Mouse (Mus musculus) spleen, adult 12 weeks (tissue): ENCODE measurements at regions not wholly inside any gene's neighbourhood (a gene's known extent, or its start where the extent isn't known, plus 50 kb on each side); places are given as distances from the start of the nearest gene placed in this dataset.
"Not testable (repeated sequence)": the region's sequence is repeated elsewhere in the genome, so short reads cannot be mapped to it uniquely, and the experiment has no call there.

ENCODE experiments used
- DNase-seq: peaks from one replicate; pipeline ENCODE4 v3.0.0; 2022; ENCODE audit warnings: low spot score

GRCm38 (mm10) chr17:29430401-29430800 lies 60.2 kb upstream of the Pim1 start:
- no peak for DNase-seq

GRCm38 (mm10) chr17:29430806-29431205 lies 59.7 kb upstream of the Pim1 start:
- no peak for DNase-seq

- DNase-seq: no peak
Measured at GRCm38 (mm10) chr17:29431553-29432297, 58.8 kb upstream of the Pim1 start.

- DNase-seq: no peak
Measured at GRCm38 (mm10) chr17:29432666-29433065, 57.9 kb upstream of the Pim1 start.

- no peak for DNase-seq
Measured at GRCm38 (mm10) chr17:29433370-29433769, 57.2 kb upstream of the Pim1 start.

GRCm38 (mm10) chr17:29434074-29434944 lies 56.2 kb upstream of the Pim1 start:
- DNase-seq: no peak

- DNase-seq: no peak
Measured at GRCm38 (mm10) chr17:29435345-29436006, 55.1 kb upstream of the Pim1 start.

- DNase-seq: not testable (repeated sequence)
Measured at GRCm38 (mm10) chr17:29436484-29436870, 54.1 kb upstream of the Pim1 start.

- peak; percentile 76 for DNase-seq
Measured at GRCm38 (mm10) chr17:29436871-29437534, 53.5 kb upstream of the Pim1 start.

- DNase-seq: no peak
Measured at GRCm38 (mm10) chr17:29437535-29438324, 52.8 kb upstream of the Pim1 start.

- peak; percentile 88 for DNase-seq
Measured at GRCm38 (mm10) chr17:29438347-29439235, 52.0 kb upstream of the Pim1 start.

GRCm38 (mm10) chr17:29439992-29440391 lies 50.6 kb upstream of the Pim1 start:
- DNase-seq: no peak

GRCm38 (mm10) chr17:29440490-29440889 lies 50.1 kb upstream of the Pim1 start:
- DNase-seq: no peak
